ENCODE assay signal across 24 mouse cellular contexts in the genomic region with DNA sequence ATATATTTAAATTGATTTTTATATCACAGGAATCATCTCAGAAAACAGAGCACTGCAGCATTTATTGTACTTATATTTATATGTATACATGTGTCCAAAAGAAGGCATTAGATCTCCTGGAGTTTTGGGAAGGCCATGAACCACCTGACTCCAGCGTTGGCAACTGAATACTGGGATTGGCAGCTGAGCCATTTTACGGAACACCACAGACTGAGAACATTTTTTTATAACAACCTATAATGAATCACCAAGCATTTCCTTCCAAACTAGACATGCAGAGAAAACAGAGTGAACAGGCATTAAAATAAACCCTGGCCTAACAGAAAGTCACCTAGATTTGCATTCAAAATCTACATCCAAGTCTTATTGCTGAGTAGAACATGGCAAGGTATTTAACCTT.
DNase-seq lines count a peak whose midpoint lies in the region; ATAC-seq lines count a peak whose summit lies in the region.
"Had no signal": no experiment of that assay in that cellular context is flagged by ENCODE, and none has a peak within 500 bp of the region (broad histone marks: within the 10 kb centered on the region; RNA-seq: fewer than 3 reads in every experiment).

No protein-coding gene starts in this region.

- peak; percentile 62; the same call in 1 of the 2 replicates for ATAC-seq in frontal cortex, adult (ENCODE audit: low TSS enrichment)
- ATAC-seq in midbrain, embryonic 16.5 days, result no peak
- ATAC-seq: activated CD4-positive, CD25-positive, alpha-beta regulatory T cell, adult 4 months; forebrain, embryonic 14.5 days; forebrain, embryonic 16.5 days; Patski had no signal

- H3K4me2 ChIP-seq in midbrain, embryonic 16.5 days (ENCODE audit: low read length), result no peak overlapping the region
- H3K4me2 ChIP-seq: embryonic facial prominence, embryonic 13.5 days; embryonic facial prominence, embryonic 15.5 days; forebrain, embryonic 12.5 days had no signal

- H3K9ac ChIP-seq in midbrain, embryonic 16.5 days (ENCODE audit: low read depth, low read length), result no peak overlapping the region
- H3K9ac ChIP-seq: embryonic facial prominence, embryonic 13.5 days; embryonic facial prominence, embryonic 15.5 days; forebrain, embryonic 12.5 days had no signal

- no peaks in the 10 kb centered on the region for H3K4me1 ChIP-seq in midbrain, embryonic 16.5 days (ENCODE audit: control insufficient read depth, insufficient read depth, low read length)
- H3K4me1 ChIP-seq: embryonic facial prominence, embryonic 13.5 days; embryonic facial prominence, embryonic 15.5 days; forebrain, embryonic 10.5 days; forebrain, embryonic 12.5 days had no signal

- no peak overlapping the region for H3K4me3 ChIP-seq in midbrain, embryonic 16.5 days (ENCODE audit: low read depth, low read length)
- H3K4me3 ChIP-seq: embryonic facial prominence, embryonic 13.5 days; embryonic facial prominence, embryonic 15.5 days; forebrain, embryonic 10.5 days; forebrain, embryonic 12.5 days had no signal

- no peak overlapping the region for H3K27ac ChIP-seq in midbrain, embryonic 16.5 days (ENCODE audit: low read length)
- H3K27ac ChIP-seq: embryonic facial prominence, embryonic 13.5 days; embryonic facial prominence, embryonic 15.5 days; forebrain, embryonic 10.5 days; forebrain, embryonic 12.5 days had no signal

- no peaks in the 10 kb centered on the region for H3K27me3 ChIP-seq in midbrain, embryonic 16.5 days (ENCODE audit: control insufficient read depth, insufficient read depth, low read depth, low read length)
- H3K27me3 ChIP-seq: embryonic facial prominence, embryonic 13.5 days; embryonic facial prominence, embryonic 15.5 days; forebrain, embryonic 12.5 days had no signal

- no peaks in the 10 kb centered on the region for H3K36me3 ChIP-seq in midbrain, embryonic 16.5 days (ENCODE audit: control insufficient read depth, insufficient read depth, low read length)
- H3K36me3 ChIP-seq: embryonic facial prominence, embryonic 13.5 days; embryonic facial prominence, embryonic 15.5 days; forebrain, embryonic 10.5 days; forebrain, embryonic 12.5 days had no signal

- DNase-seq in frontal cortex, postnatal 36 days (ENCODE audit: low spot score in 2 of 2), result no peak
- peak; percentile 17 for DNase-seq in 3T3-L1 (ENCODE audit: low read depth, low spot score)
- DNase-seq in brain, adult 2 months (ENCODE audit: low read depth, low spot score), result peak; percentile 25
- peak; percentile 46 for DNase-seq in fibroblast of lung, adult 2 months (ENCODE audit: low read depth)
- no peak for DNase-seq in embryo, embryonic 10 days (ENCODE audit: low spot score)
- DNase-seq: adrenal gland, adult 8-10 months; adrenal gland, postnatal 14 days; adrenal gland, postnatal 36 days; cerebellum, adult 11 months; cerebellum, adult 18-20 months; cerebellum, adult 8-10 months; cerebellum, adult 9-11 months; cerebellum, postnatal 14 days; cerebellum, postnatal 36 days had no signal

- WGBS in midbrain, embryonic 16.5 days, result 89% methylated on average over 2 of the region's 2 CpGs

- no peaks in the 10 kb centered on the region for H3K9me3 ChIP-seq in midbrain, embryonic 16.5 days (replicated peaks; ENCODE audit: control insufficient read depth, low read length, poor library complexity, severe bottlenecking)
- H3K9me3 ChIP-seq: embryonic facial prominence, embryonic 13.5 days; embryonic facial prominence, embryonic 15.5 days; forebrain, embryonic 10.5 days; forebrain, embryonic 12.5 days had no signal

Comparison
In these comparisons a context has a peak if more than half of its experiments do, and no peak if none do; other contexts are left out.
1. DNase-seq: peak in 3T3-L1 (single experiment), brain, adult 2 months (single experiment) and fibroblast of lung, adult 2 months (single experiment); none in frontal cortex, postnatal 36 days (0 of 2) and embryo, embryonic 10 days (single experiment).